Mouse (Mus musculus) G1E (cell line): ENCODE measurements at regions not wholly inside any gene's neighbourhood (a gene's known extent, or its start where the extent isn't known, plus 50 kb on each side); places are given as distances from the start of the nearest gene placed in this dataset.

ENCODE experiments used
- CTCF ChIP-seq: IDR thresholded peaks from 2 replicates; pipeline ENCODE4 v1.5.1; 2012; ENCODE audit warnings: low read depth, low read length, inconsistent platforms, mixed read lengths
- GATA1 ChIP-seq: IDR thresholded peaks from 2 replicates; pipeline ENCODE4 v1.6.1; 2012; ENCODE audit warnings: borderline replicate concordance, low read length, inconsistent platforms, mixed read lengths
- POLR2AphosphoS5 ChIP-seq: IDR thresholded peaks from 2 replicates; pipeline ENCODE4 v1.6.1; 2012; ENCODE audit warnings: low read depth, low read length, inconsistent platforms; ENCODE audit not compliant: insufficient replicate concordance
- TAL1 ChIP-seq: conservative IDR thresholded peaks from 2 replicates; pipeline ENCODE4 v1.6.1; 2012; ENCODE audit warnings: low read depth, low read length, inconsistent platforms, mixed read lengths

GRCm38 (mm10) chr8:87071224-87071623 lies 186.2 kb upstream of the N4bp1 start:
- TF ChIP-seq GATA1, result no peak
- no peak for TF ChIP-seq CTCF
- no peak for TF ChIP-seq TAL1
- no peak for TF ChIP-seq POLR2AphosphoS5
